Mouse (Mus musculus) embryonic facial prominence, embryonic 14.5 days (tissue): ENCODE data around the gene Ahnak. TPM values are rescaled to one million over a fixed set of nuclear protein-coding genes. Genes with fewer than 3 reads are reported as not detected.
"Not testable (repeated sequence)": the region's sequence is repeated elsewhere in the genome, so short reads cannot be mapped to it uniquely, and the experiment has no call there.

Experiments used
- ATAC-seq: fragments of 200-750 bp; cut with Nextera tagmentation; 2 replicates; pipeline ENCODE4 v1.8.0; 2017; ENCODE audit warnings: low read depth, moderate number of reproducible peaks, moderate TSS enrichment
- DNase-seq: peaks from one replicate; pipeline ENCODE4 v3.0.0-alpha.2; 2015; ENCODE audit warnings: low spot score
- H3K27ac ChIP-seq: fragments of 300-500 bp; sonication (generic); replicated peaks from 2 replicates; pipeline ENCODE4 v1.5.1; 2014; ENCODE audit warnings: low read depth, mild to moderate bottlenecking, low read length, moderate library complexity
- H3K27me3 ChIP-seq: fragments of 300-500 bp; sonication (generic); replicated peaks from 2 replicates; pipeline ENCODE4 v1.6.1; 2014; ENCODE audit warnings: low read length; ENCODE audit not compliant: control insufficient read depth, insufficient read depth
- H3K36me3 ChIP-seq: fragments of 300-500 bp; sonication (generic); 2 replicates; pipeline ENCODE4 v1.6.1; 2014; ENCODE audit warnings: low read length, mixed read lengths; ENCODE audit not compliant: control insufficient read depth, insufficient read depth
- H3K4me1 ChIP-seq: fragments of 300-500 bp; sonication (generic); 2 replicates; pipeline ENCODE4 v1.6.1; 2014; ENCODE audit warnings: antibody characterized with exemption, low read length; ENCODE audit not compliant: control insufficient read depth, insufficient read depth
- H3K4me2 ChIP-seq: fragments of 300-500 bp; sonication (generic); 2 replicates; pipeline ENCODE4 v1.6.1; 2014; ENCODE audit warnings: low read depth, mild to moderate bottlenecking, low read length, moderate library complexity, mixed read lengths
- H3K4me3 ChIP-seq: fragments of 300-500 bp; sonication (generic); 2 replicates; pipeline ENCODE4 v1.5.1; 2014; ENCODE audit warnings: low read depth, mild to moderate bottlenecking, low read length
- H3K9ac ChIP-seq: fragments of 300-500 bp; sonication (generic); 2 replicates; pipeline ENCODE4 v1.6.1; 2014; ENCODE audit warnings: low read depth, mild to moderate bottlenecking, low read length, moderate library complexity, mixed read lengths
- H3K9me3 ChIP-seq: fragments of 300-500 bp; sonication (generic); 2 replicates; pipeline ENCODE4 v1.6.1; 2016; ENCODE audit warnings: low read length; ENCODE audit not compliant: control insufficient read depth
- WGBS: fragments of 180-500 bp; shearing (Covaris S2); extraction: QIAGEN DNeasy Blood & Tissue Kit; methylation state at CpG from one replicate; pipeline ENCODE4 v1.1.7; 2014; 5-methylcytosine and 5-hydroxymethylcytosine counted together
- polyA plus RNA-seq: library from polyadenylated mRNA; unstranded; fragments of >200 nt; fragmentation: Nextera tagmentation; extraction: Ambion mirVana; gene quantifications from 2 replicates; pipeline ENCODE4 v1.2.1, GENCODE M21; 2014

Ahnak gene
- polyA plus RNA-seq, 1 experiment from 2014 or later: 57.6 TPM

- Histone ChIP-seq H3K4me2 (peak overlapping the region; percentile 59), H3K4me1 (peaks cover 10% of the 10 kb centered on the region; the same call in 1 of the 2 replicates), H3K9ac (peak overlapping the region; percentile 76), H3K4me3 (peak overlapping the region; percentile 83), H3K27ac (peak overlapping the region; percentile 98), H3K9me3 (no peaks in the 10 kb centered on the region), H3K27me3 (no peaks in the 10 kb centered on the region), H3K36me3 (peaks cover 76% of the 10 kb centered on the region)
- no peak for ATAC-seq
- no peak for DNase-seq
- 68% methylated on average over 8 of the region's 8 CpGs for WGBS
These were observed 23.3 kb upstream of the Ahnak start for GRCm38 (mm10) chr19:8965771-8966170.

GRCm38 (mm10) chr19:8966198-8966589 is 22.9 kb upstream of the Ahnak start:
- Histone ChIP-seq H3K4me3 (peak overlapping the region; percentile 83), H3K4me1 (peaks cover 10% of the 10 kb centered on the region; the same call in 1 of the 2 replicates), H3K36me3 (peaks cover 76% of the 10 kb centered on the region), H3K27ac (peak overlapping the region; percentile 98), H3K9me3 (no peaks in the 10 kb centered on the region), H3K9ac (peak overlapping the region; percentile 76), H3K27me3 (no peaks in the 10 kb centered on the region), H3K4me2 (peak overlapping the region; percentile 59)
- 29% methylated on average over 5 of the region's 5 CpGs for WGBS
- DNase-seq (no peak), ATAC-seq (no peak)

GRCm38 (mm10) chr19:8966590-8967372 is 22.3 kb upstream of the Ahnak start, which contains the start of gene Eef1g:
Eef1g (plus strand) TSS chr19:8967041.
- no peaks in the 10 kb centered on the region for H3K9me3 ChIP-seq
- peaks cover 10% of the 10 kb centered on the region; the same call in 1 of the 2 replicates for H3K4me1 ChIP-seq
- H3K27ac ChIP-seq: peak within 1 kb of the TSS; percentile 98
- H3K9ac ChIP-seq: peak within 1 kb of the TSS; percentile 90
- WGBS: under 1% methylated on average over 49 of the region's 52 CpGs
- no peaks in the 10 kb centered on the region for H3K27me3 ChIP-seq
- H3K36me3 ChIP-seq: peaks cover 76% of the 10 kb centered on the region
- H3K4me3 ChIP-seq: peak within 1 kb of the TSS; percentile 83
- DNase-seq (peak; percentile 100), ATAC-seq (peak; percentile 99)
- peak within 1 kb of the TSS; percentile 71 for H3K4me2 ChIP-seq

- Histone ChIP-seq H3K27ac (peak overlapping the region; percentile 80), H3K4me3 (peak overlapping the region; percentile 83), H3K9me3 (no peaks in the 10 kb centered on the region), H3K9ac (peak overlapping the region; percentile 90), H3K36me3 (peaks cover 76% of the 10 kb centered on the region), H3K27me3 (no peaks in the 10 kb centered on the region), H3K4me2 (peak overlapping the region; percentile 71), H3K4me1 (peaks cover 10% of the 10 kb centered on the region; the same call in 1 of the 2 replicates)
- ATAC-seq: no peak
- no peak for DNase-seq
- 0% methylated on average over 8 of the region's 8 CpGs for WGBS
These were observed 21.7 kb upstream of the Ahnak start for GRCm38 (mm10) chr19:8967373-8967743.

- Histone ChIP-seq H3K36me3 (peaks cover 76% of the 10 kb centered on the region), H3K27ac (peak overlapping the region; percentile 80; the same call in 1 of the 2 replicates), H3K4me2 (peak overlapping the region; percentile 71), H3K4me3 (peak overlapping the region; percentile 83), H3K27me3 (no peaks in the 10 kb centered on the region), H3K9me3 (no peaks in the 10 kb centered on the region), H3K4me1 (peaks cover 10% of the 10 kb centered on the region; the same call in 1 of the 2 replicates), H3K9ac (peak overlapping the region; percentile 90)
- 6% methylated on average over 9 of the region's 9 CpGs for WGBS
- ATAC-seq (no peak), DNase-seq (no peak)
These were observed 21.2 kb upstream of the Ahnak start for GRCm38 (mm10) chr19:8967893-8968292.

GRCm38 (mm10) chr19:8972491-8972890 is 16.6 kb upstream of the Ahnak start:
- H3K9me3 ChIP-seq, H3K4me2 ChIP-seq, H3K4me3 ChIP-seq, DNase-seq, H3K4me1 ChIP-seq, H3K27ac ChIP-seq, H3K27me3 ChIP-seq, H3K9ac ChIP-seq, ATAC-seq: not testable (repeated sequence)
- peaks cover 87% of the 10 kb centered on the region for H3K36me3 ChIP-seq
- 86% methylated on average over 8 of the region's 8 CpGs for WGBS

- Histone ChIP-seq H3K9ac (no peak overlapping the region), H3K4me2 (no peak overlapping the region), H3K36me3 (peaks cover 97% of the 10 kb centered on the region), H3K27ac (no peak overlapping the region), H3K27me3 (no peaks in the 10 kb centered on the region), H3K4me1 (no peaks in the 10 kb centered on the region), H3K9me3 (no peaks in the 10 kb centered on the region), H3K4me3 (no peak overlapping the region)
- DNase-seq (no peak), ATAC-seq (no peak)
- 77% methylated on average over 1 of the region's 1 CpGs for WGBS
These were observed 14.4 kb upstream of the Ahnak start for GRCm38 (mm10) chr19:8974638-8975037.

GRCm38 (mm10) chr19:8975491-8975890 is 13.6 kb upstream of the Ahnak start:
- H3K4me2 ChIP-seq: no peak overlapping the region
- H3K9me3 ChIP-seq: no peaks in the 10 kb centered on the region
- no peak overlapping the region for H3K27ac ChIP-seq
- 98% methylated on average over 2 of the region's 2 CpGs for WGBS
- H3K27me3 ChIP-seq: no peaks in the 10 kb centered on the region
- DNase-seq: no peak
- peaks cover 97% of the 10 kb centered on the region for H3K36me3 ChIP-seq
- no peaks in the 10 kb centered on the region for H3K4me1 ChIP-seq
- no peak overlapping the region for H3K4me3 ChIP-seq
- ATAC-seq: no peak
- H3K9ac ChIP-seq: no peak overlapping the region
